Mouse (Mus musculus) spleen, adult 18-20 months (tissue): Measurements from ENCODE around the gene Myt1.
"Not testable (repeated sequence)": the region's sequence is repeated elsewhere in the genome, so short reads cannot be mapped to it uniquely, and the experiment has no call there.

ENCODE experiments used
- DNase-seq, 2 experiments: peaks; one replicate each; pipeline ENCODE4 v3.0.0; 2022; ENCODE audit warnings: mixed read lengths in 2 of 2

Gene Myt1

GRCm38 (mm10) chr2:181787852-181788251 is 24.7 kb downstream of the Myt1 start:
- no peak for DNase-seq

GRCm38 (mm10) chr2:181789396-181789795 is 26.3 kb downstream of the Myt1 start:
- DNase-seq: no peak

GRCm38 (mm10) chr2:181793186-181793585 is 30.1 kb downstream of the Myt1 start:
- DNase-seq: not testable (repeated sequence)

- no peak for DNase-seq
These were observed 32.6 kb downstream of the Myt1 start for GRCm38 (mm10) chr2:181795641-181796130.

- no peak for DNase-seq
These were observed 34.5 kb downstream of the Myt1 start for GRCm38 (mm10) chr2:181797672-181798071.

GRCm38 (mm10) chr2:181829032-181829650 is 66.0 kb downstream of the Myt1 start:
- DNase-seq: no peak

GRCm38 (mm10) chr2:181832745-181833144 is 69.6 kb downstream of the Myt1 start:
- no peak for DNase-seq

GRCm38 (mm10) chr2:181837372-181838292 is 74.5 kb downstream of the Myt1 start, which contains the start of gene Pcmtd2:
Gene Pcmtd2, plus strand, starts transcription at chr2:181837854.
- peak; percentile 83 to 88 for DNase-seq

GRCm38 (mm10) chr2:181838293-181838680 is 75.2 kb downstream of the Myt1 start:
- DNase-seq: peak in 1 of 2 experiments; percentile 6

GRCm38 (mm10) chr2:181845709-181846394 is 82.7 kb downstream of the Myt1 start:
- no peak for DNase-seq

GRCm38 (mm10) chr2:181863791-181864535 is 100.8 kb downstream of the Myt1 start, which contains the start of gene Polr3k:
Gene Polr3k, plus strand, starts transcription at chr2:181864337.
- DNase-seq: peak; percentile 79 to 87

- no peak for DNase-seq
These were observed 101.4 kb downstream of the Myt1 start for GRCm38 (mm10) chr2:181864536-181864860.

GRCm38 (mm10) chr2:181866931-181867330 is 103.8 kb downstream of the Myt1 start:
- DNase-seq: peak in 1 of 2 experiments; percentile 66

- no peak for DNase-seq
These were observed 107.9 kb downstream of the Myt1 start for GRCm38 (mm10) chr2:181871039-181871438.
